Mouse (Mus musculus) inflammation-experienced regulatory T-cells, adult 16 weeks (primary cell): ENCODE measurements around the gene Aldh1l1. TPM values are rescaled to one million over a fixed set of nuclear protein-coding genes. Genes with fewer than 3 reads are reported as not detected.

ENCODE experiments used
- polyA plus RNA-seq: library from polyadenylated mRNA; unstranded; fragments of 100-300 nt; shearing (Covaris generic); gene quantifications from one replicate; pipeline ENCODE4 v1.2.1, GENCODE M21; 2017

Aldh1l1 gene
- polyA plus RNA-seq: 1.6 TPM

GRCm38 (mm10) chr6:90486176-90486921 is at the start of gene Aldh1l1:
Gene Aldh1l1 (plus strand): TSS chr6:90486427.

GRCm38 (mm10) chr6:90462181-90462706 is 24.0 kb upstream of the Aldh1l1 start, which contains the start of gene Klf15:
Gene Klf15 (plus strand): TSS chr6:90462576.

GRCm38 (mm10) chr6:90604533-90605297 is 118.5 kb downstream of the Aldh1l1 start, which contains the start of gene Slc41a3:
Gene Slc41a3 (plus strand): TSS chr6:90604725.

Other genes starting within 250 kb of the Aldh1l1 start
- gene Vmn1r54, start 240.1 kb upstream of the Aldh1l1 start, polyA plus RNA-seq: not detected
- not detected for gene BC048671, start 185.2 kb upstream of the Aldh1l1 start, polyA plus RNA-seq
- not detected for gene Chst13, start 161.2 kb upstream of the Aldh1l1 start, polyA plus RNA-seq
- not detected for gene Uroc1, start 153.1 kb upstream of the Aldh1l1 start, polyA plus RNA-seq
- gene Zxdc, start 116.9 kb upstream of the Aldh1l1 start, polyA plus RNA-seq: 2.7 TPM
- gene Cfap100, start 57.6 kb upstream of the Aldh1l1 start, polyA plus RNA-seq: not detected
- not detected for gene Klf15, start 23.9 kb upstream of the Aldh1l1 start, polyA plus RNA-seq
- gene Slc41a3, start 118.3 kb downstream of the Aldh1l1 start, polyA plus RNA-seq: 18.1 TPM